8 mouse cellular contexts compared by ENCODE assay signal in the genomic region with DNA sequence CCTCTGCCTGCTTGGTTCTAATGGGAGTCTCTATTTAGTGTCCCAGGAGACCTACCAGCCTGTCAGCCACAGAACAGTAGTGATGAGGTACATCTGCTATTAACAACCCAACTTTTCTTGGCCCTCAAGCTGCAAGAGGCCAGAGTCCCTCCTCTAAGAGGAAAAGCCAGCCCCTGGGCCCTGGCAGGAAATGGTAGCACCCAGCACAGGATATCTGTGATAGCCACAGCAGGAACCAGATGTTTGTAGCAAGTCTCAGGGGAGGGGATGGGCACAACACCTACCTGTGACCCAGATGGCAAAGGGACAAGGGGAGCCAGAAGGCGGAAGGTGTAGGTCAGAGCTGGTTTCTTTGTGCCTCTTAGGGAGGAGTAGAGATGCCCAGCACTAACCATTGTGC. TPM values are rescaled to one million over a fixed set of nuclear protein-coding genes. Genes with fewer than 3 reads are reported as not detected.
A peak's percentile ranks its signal among the peaks of the same experiment; 100 is the strongest.
DNase-seq lines count a peak whose midpoint lies in the region; ATAC-seq and TF ChIP-seq lines count a peak whose summit lies in the region.
"Had no signal": no experiment of that assay in that cellular context is flagged by ENCODE, and none has a peak within 500 bp of the region (broad histone marks: within the 10 kb centered on the region; RNA-seq: fewer than 3 reads in every experiment).

No protein-coding gene starts in this region.

- no peaks in the 10 kb centered on the region for H3K9me3 ChIP-seq in CH12.LX (replicated peaks; ENCODE audit: low read length)
- no peaks in the 10 kb centered on the region for H3K9me3 ChIP-seq in embryonic facial prominence, embryonic 13.5 days
- H3K9me3 ChIP-seq: hindbrain, embryonic 15.5 days had no signal

- 95% methylated on average over 1 of the region's 1 CpGs for WGBS in embryonic facial prominence, embryonic 13.5 days

- ATAC-seq in embryonic facial prominence, embryonic 13.5 days (ENCODE audit: insufficient number of reproducible peaks, insufficient read depth, low FRiP score, low TSS enrichment, low read depth) = no peak
- ATAC-seq in megakaryocyte progenitor cell, adult 5-6 weeks (replicated peaks; ENCODE audit: poor library complexity) = peak; percentile 77

- TF ChIP-seq POLR2A in CH12.LX (IDR thresholded peaks at IDR 0.05; ENCODE audit: low read depth, low read length) = 0 out of 2 replicates have a peak, but pooled peaks have one; percentile 28

- H3K4me3 ChIP-seq in CH12.LX (replicated peaks in 1 of 3; ENCODE audit: low read depth in 2 of 3, low read length in 2 of 3, poor library complexity in 1 of 3) = peak overlapping the region in 1 of 3 experiments; percentile 15
- no peak overlapping the region for H3K4me3 ChIP-seq in embryonic facial prominence, embryonic 13.5 days
- H3K4me3 ChIP-seq: hindbrain, embryonic 15.5 days had no signal

- H3K36me3 ChIP-seq in CH12.LX (replicated peaks in 1 of 2; ENCODE audit: control insufficient read depth in 1 of 2, insufficient read depth in 1 of 2, low read length in 1 of 2) = no peaks in the 10 kb centered on the region
- no peaks in the 10 kb centered on the region for H3K36me3 ChIP-seq in embryonic facial prominence, embryonic 13.5 days
- H3K36me3 ChIP-seq: hindbrain, embryonic 15.5 days had no signal

- peak overlapping the region; percentile 44; the same call in 1 of the 2 replicates for H3K9ac ChIP-seq in CH12.LX (ENCODE audit: insufficient read depth, low read depth)
- no peak overlapping the region for H3K9ac ChIP-seq in embryonic facial prominence, embryonic 13.5 days
- H3K9ac ChIP-seq: hindbrain, embryonic 15.5 days had no signal

- TF ChIP-seq EP300 in CH12.LX (IDR thresholded peaks at IDR 0.05; ENCODE audit: low read length) = peak; percentile 68; the same call in 1 of the 2 replicates

- in situ Hi-C loops in CH12.LX (cut with MboI; ENCODE audit: low pct_ligation_motif_present, low pct_unique_long_range_greater_than_20kb, low sequenced_read_pairs) = no loop called here

- H3K27ac ChIP-seq in CH12.LX (ENCODE audit: insufficient read depth, low read depth) = peak overlapping the region; percentile 96
- H3K27ac ChIP-seq in embryonic facial prominence, embryonic 13.5 days = peak overlapping the region; percentile 86
- H3K27ac ChIP-seq: hindbrain, embryonic 15.5 days had no signal

- no peak for TF ChIP-seq CTCF in CH12.LX (conservative IDR thresholded peaks at IDR 0.05 in 1 of 2, IDR thresholded peaks at IDR 0.05 in 1 of 2; ENCODE audit: low read depth in 2 of 2, low read length in 2 of 2)

- no peaks in the 10 kb centered on the region for H3K79me2 ChIP-seq in CH12.LX (replicated peaks; ENCODE audit: control insufficient read depth, extremely low read depth, insufficient read depth, poor library complexity, severe bottlenecking)

- peak overlapping the region; percentile 79 for H3K4me2 ChIP-seq in CH12.LX (ENCODE audit: insufficient read depth, low read depth, poor library complexity, severe bottlenecking)
- H3K4me2 ChIP-seq in embryonic facial prominence, embryonic 13.5 days = no peak overlapping the region
- H3K4me2 ChIP-seq: hindbrain, embryonic 15.5 days had no signal

- peaks cover 23 to 85% of the 10 kb centered on the region in 2 experiments for H3K4me1 ChIP-seq in CH12.LX (ENCODE audit: control insufficient read depth in 1 of 2, insufficient read depth in 2 of 2)
- H3K4me1 ChIP-seq in embryonic facial prominence, embryonic 13.5 days = peaks cover 36% of the 10 kb centered on the region

- H3K27me3 ChIP-seq in CH12.LX (replicated peaks) = no peaks in the 10 kb centered on the region
- no peaks in the 10 kb centered on the region for H3K27me3 ChIP-seq in embryonic facial prominence, embryonic 13.5 days
- H3K27me3 ChIP-seq: hindbrain, embryonic 15.5 days had no signal

- dilution Hi-C loops in CH12.LX (cut with MboI; ENCODE audit: extremely low pct_ligation_motif_present, extremely low pct_unique_long_range_greater_than_20kb, low sequenced_read_pairs) = no loop called here

- no peak for TF ChIP-seq RAD21 in CH12.LX (IDR thresholded peaks at IDR 0.05; ENCODE audit: low read depth, low read length)

- peak; percentile 90 for DNase-seq in CH12.LX (ENCODE audit: extremely low read depth)
- peak; percentile 39 for DNase-seq in kidney, adult 9 months
- no peak for DNase-seq in left cerebral cortex, adult 9 months (ENCODE audit: low spot score in 2 of 2)
- no peak for DNase-seq in cerebellum, postnatal 4 days (ENCODE audit: low spot score in 2 of 2)
- no peak for DNase-seq in right cerebral cortex, postnatal 4 days

TF ChIP-seq in CH12.LX, 34 proteins besides CTCF, POLR2A, EP300 and RAD21:
- TF ChIP-seq TBP (conservative IDR thresholded peaks at IDR 0.05; ENCODE audit: low read depth, low read length) (0 out of 2 replicates have a peak, but pooled peaks have one; percentile 4), ZKSCAN1 (IDR thresholded peaks at IDR 0.05; ENCODE audit: borderline replicate concordance, low read depth, low read length) (no peak), NRF1 (IDR thresholded peaks at IDR 0.05; ENCODE audit: low read depth, low read length) (no peak), E2F4 (IDR thresholded peaks at IDR 0.05; ENCODE audit: insufficient replicate concordance, low read depth, low read length) (no peak), CHD2 (IDR thresholded peaks at IDR 0.05; ENCODE audit: low read length) (peak; percentile 61; the same call in 1 of the 2 replicates), ZMIZ1 (IDR thresholded peaks at IDR 0.05; ENCODE audit: low read depth, low read length) (peak; percentile 49; the same call in 1 of the 2 replicates), TCF12 (IDR thresholded peaks at IDR 0.05; ENCODE audit: low read depth, low read length) (peak; percentile 94), MEF2A (IDR thresholded peaks at IDR 0.05; ENCODE audit: borderline replicate concordance, low read depth, low read length) (peak; percentile 76; the same call in 1 of the 2 replicates), NELFE (IDR thresholded peaks at IDR 0.05; ENCODE audit: low read depth, low read length) (no peak), IRF4 (IDR thresholded peaks at IDR 0.05; ENCODE audit: low read depth, low read length) (peak; percentile 56; the same call in 1 of the 2 replicates), JUND (conservative IDR thresholded peaks at IDR 0.05; ENCODE audit: low read depth, low read length) (no peak), GABPA (IDR thresholded peaks at IDR 0.05; ENCODE audit: insufficient replicate concordance, low read depth, low read length) (no peak), MYC (IDR thresholded peaks at IDR 0.05; ENCODE audit: low read depth, low read length) (no peak), MAZ (IDR thresholded peaks at IDR 0.05; ENCODE audit: low read depth, low read length) (0 out of 2 replicates have a peak, but pooled peaks have one; percentile 31), CHD1 (IDR thresholded peaks at IDR 0.05; ENCODE audit: low read depth, low read length) (no peak), POLR2AphosphoS2 (IDR thresholded peaks at IDR 0.05; ENCODE audit: low read depth, low read length) (no peak), JUN (IDR thresholded peaks at IDR 0.05; ENCODE audit: insufficient read depth, low read depth, low read length) (no peak), BHLHE40 (IDR thresholded peaks at IDR 0.05; ENCODE audit: low read depth, low read length) (peak; percentile 76), HCFC1 (IDR thresholded peaks at IDR 0.05; ENCODE audit: low read depth, low read length) (peak; percentile 40; the same call in 1 of the 2 replicates), ELF1 (IDR thresholded peaks at IDR 0.05; ENCODE audit: low read depth, low read length) (peak; percentile 58; the same call in 1 of the 2 replicates), MXI1 (IDR thresholded peaks at IDR 0.05; ENCODE audit: low read depth, low read length) (no peak), ETS1 (conservative IDR thresholded peaks at IDR 0.05; ENCODE audit: low read depth, low read length) (peak; percentile 91), MAFK (IDR thresholded peaks at IDR 0.05; ENCODE audit: insufficient replicate concordance, low read length) (no peak), SIN3A (IDR thresholded peaks at IDR 0.05; ENCODE audit: low read length) (no peak), UBTF (IDR thresholded peaks at IDR 0.05; ENCODE audit: low read depth, low read length) (no peak), KAT2A (IDR thresholded peaks at IDR 0.05; ENCODE audit: insufficient replicate concordance, low read length) (no peak)

RNA-seq across cellular contexts. Expression of gene Lax1, which starts 5.0 kb away (rescaled TPM):
- 14.9 and 17.9 TPM in 2 replicates for total RNA-seq in CH12.LX (2012; rRNA removed)
- total RNA-seq in CH12.LX (2014; rRNA removed) = 14.2 and 16.1 TPM in 2 replicates
- polyA plus RNA-seq in CH12.LX (2012; ENCODE audit: insufficient read length, low read depth) = 15.0 and 15.6 TPM in 2 replicates
- 1.2 and 1.3 TPM in 2 replicates for polyA plus RNA-seq in embryonic facial prominence, embryonic 13.5 days (2015; fragmentation: Nextera tagmentation; extraction: Ambion mirVana)
- total RNA-seq in megakaryocyte progenitor cell, adult 5-6 weeks (2015) = 0.85 and 1.8 TPM in 2 replicates
- 0.75 and 2.6 TPM in 2 replicates for total RNA-seq in megakaryocyte progenitor cell, adult 5-6 weeks (2017)

RNA-seq across cellular contexts. Expression of gene Gm38394, which starts 33.8 kb away (rescaled TPM):
- total RNA-seq in CH12.LX (2012; rRNA removed) = 4.0 and 4.7 TPM in 2 replicates
- 2.7 and 2.8 TPM in 2 replicates for total RNA-seq in CH12.LX (2014; rRNA removed)
- polyA plus RNA-seq in CH12.LX (2012; ENCODE audit: insufficient read length, low read depth) = 6.3 and 8.2 TPM in 2 replicates
- 7.9 and 9.3 TPM in 2 replicates for polyA plus RNA-seq in embryonic facial prominence, embryonic 13.5 days (2015; fragmentation: Nextera tagmentation; extraction: Ambion mirVana)
- total RNA-seq in megakaryocyte progenitor cell, adult 5-6 weeks (2015) = 18.2 and 19.0 TPM in 2 replicates
- total RNA-seq in megakaryocyte progenitor cell, adult 5-6 weeks (2017) = 4.1 and 8.7 TPM in 2 replicates

RNA-seq across cellular contexts. Expression of gene Zbed6, which starts 34.2 kb away (rescaled TPM):
- total RNA-seq in CH12.LX (2012; rRNA removed) (4.4 and 5.3 TPM in 2 replicates), CH12.LX (2014; rRNA removed) (1.6 and 1.7 TPM in 2 replicates)
- polyA plus RNA-seq in CH12.LX (2012; ENCODE audit: insufficient read length, low read depth) = 2.9 and 3.7 TPM in 2 replicates
- not detected in 2 replicates for polyA plus RNA-seq in embryonic facial prominence, embryonic 13.5 days (2015; fragmentation: Nextera tagmentation; extraction: Ambion mirVana)
- total RNA-seq in megakaryocyte progenitor cell, adult 5-6 weeks (2015) = 9.1 and 12.8 TPM in 2 replicates
- 9.3 and 14.9 TPM in 2 replicates for total RNA-seq in megakaryocyte progenitor cell, adult 5-6 weeks (2017)
- polyA plus RNA-seq: hindbrain, embryonic 15.5 days had no signal

Comparison
In these comparisons a context has a peak if more than half of its experiments do, and no peak if none do; other contexts are left out.
1. DNase-seq: peak in CH12.LX (single experiment) and kidney, adult 9 months (single experiment); none in left cerebral cortex, adult 9 months (0 of 2), cerebellum, postnatal 4 days (0 of 2) and right cerebral cortex, postnatal 4 days (single experiment).
2. RNA of gene Lax1, which starts 5.0 kb away (total RNA-seq): 14.2 to 17.9 TPM in CH12.LX; 0.75 to 2.6 TPM in megakaryocyte progenitor cell, adult 5-6 weeks; every median in the first group is over 4 times any median in the second.